Comparison of ENCODE assay signal across 11 mouse cellular contexts in the genomic region with DNA sequence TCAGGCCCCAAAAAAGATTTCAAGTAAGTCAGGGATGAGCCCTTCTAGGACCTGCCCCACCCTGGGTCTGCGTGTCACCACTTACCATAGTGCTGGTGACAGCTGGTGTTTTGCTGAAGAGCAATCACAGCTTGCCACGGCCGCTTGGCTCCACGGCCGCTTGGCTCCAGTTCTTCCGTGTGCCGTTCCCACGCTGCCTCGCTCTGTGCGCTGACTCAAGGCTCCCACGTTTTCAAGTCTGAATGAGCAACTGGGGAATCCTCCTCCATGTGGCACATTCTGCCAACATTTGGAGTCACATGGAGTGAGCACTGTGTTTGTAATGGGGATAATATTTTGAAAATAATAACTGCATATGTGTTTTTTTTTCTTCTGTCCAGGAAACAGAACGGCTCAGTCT. TPM values are rescaled to one million over a fixed set of nuclear protein-coding genes. Genes with fewer than 3 reads are reported as not detected.
DNase-seq lines count a peak whose midpoint lies in the region; ATAC-seq and TF ChIP-seq lines count a peak whose summit lies in the region.
"Had no signal": no experiment of that assay in that cellular context is flagged by ENCODE, and none has a peak within 500 bp of the region (broad histone marks: within the 10 kb centered on the region; RNA-seq: fewer than 3 reads in every experiment).

No protein-coding gene starts in this region.

- H3K4me3 ChIP-seq in heart, embryonic 10.5 days = no peak overlapping the region
- H3K4me3 ChIP-seq in heart, embryonic 12.5 days = no peak overlapping the region
- no peak overlapping the region for H3K4me3 ChIP-seq in hindbrain, postnatal 0 days (ENCODE audit: low read length)
- H3K4me3 ChIP-seq in midbrain, embryonic 14.5 days (replicated peaks; ENCODE audit: low read depth, low read length) = no peak overlapping the region
- H3K4me3 ChIP-seq: embryonic facial prominence, embryonic 13.5 days; neural tube, embryonic 13.5 days; stomach, embryonic 15.5 days had no signal

- no peak for DNase-seq in heart, embryonic 10.5 days (ENCODE audit: low spot score)
- DNase-seq in cerebellum, adult 8-10 months = peak; percentile 25
- peak; percentile 61 for DNase-seq in hindbrain, postnatal 0 days (ENCODE audit: low spot score)
- DNase-seq in midbrain, embryonic 14.5 days = peak; percentile 30
- DNase-seq in kidney, adult 11 months = no peak
- no peak for DNase-seq in urinary bladder, postnatal 25 days (ENCODE audit: low spot score)
- DNase-seq in gastrocnemius, postnatal 25 days = no peak

- 63% methylated on average over 12 of the region's 12 CpGs for WGBS in heart, embryonic 10.5 days
- 59% methylated on average over 12 of the region's 12 CpGs for WGBS in heart, embryonic 12.5 days
- 41% methylated on average over 12 of the region's 12 CpGs for WGBS in hindbrain, postnatal 0 days
- 74% methylated on average over 12 of the region's 12 CpGs for WGBS in midbrain, embryonic 14.5 days

- no peak for TF ChIP-seq CTCF in hindbrain, postnatal 0 days (IDR thresholded peaks at IDR 0.05; ENCODE audit: low read depth)

- no peaks in the 10 kb centered on the region for H3K9me3 ChIP-seq in heart, embryonic 10.5 days
- no peaks in the 10 kb centered on the region for H3K9me3 ChIP-seq in heart, embryonic 12.5 days (replicated peaks)
- no peaks in the 10 kb centered on the region for H3K9me3 ChIP-seq in hindbrain, postnatal 0 days (ENCODE audit: low read length)
- H3K9me3 ChIP-seq in midbrain, embryonic 14.5 days (ENCODE audit: control insufficient read depth, low read length) = no peaks in the 10 kb centered on the region
- H3K9me3 ChIP-seq: embryonic facial prominence, embryonic 13.5 days; neural tube, embryonic 13.5 days; stomach, embryonic 15.5 days had no signal

- 0 out of 2 replicates have a peak overlapping the region, but pooled peaks have one; percentile 23 for H3K27ac ChIP-seq in heart, embryonic 10.5 days
- no peak overlapping the region for H3K27ac ChIP-seq in heart, embryonic 12.5 days (ENCODE audit: poor library complexity, severe bottlenecking)
- H3K27ac ChIP-seq in hindbrain, postnatal 0 days = no peak overlapping the region
- no peak overlapping the region for H3K27ac ChIP-seq in midbrain, embryonic 14.5 days (replicated peaks; ENCODE audit: low read depth, low read length)
- H3K27ac ChIP-seq: embryonic facial prominence, embryonic 13.5 days; neural tube, embryonic 13.5 days; stomach, embryonic 15.5 days had no signal

- no peaks in the 10 kb centered on the region for H3K36me3 ChIP-seq in heart, embryonic 10.5 days
- no peaks in the 10 kb centered on the region for H3K36me3 ChIP-seq in heart, embryonic 12.5 days
- no peaks in the 10 kb centered on the region for H3K36me3 ChIP-seq in hindbrain, postnatal 0 days (ENCODE audit: insufficient read depth, low read length)
- peaks cover 21% of the 10 kb centered on the region for H3K36me3 ChIP-seq in midbrain, embryonic 14.5 days (ENCODE audit: control insufficient read depth, insufficient read depth, low read length)
- H3K36me3 ChIP-seq: embryonic facial prominence, embryonic 13.5 days; stomach, embryonic 15.5 days had no signal

- no peak for ATAC-seq in heart, embryonic 12.5 days (ENCODE audit: insufficient number of reproducible peaks, low FRiP score)
- peak; percentile 18; the same call in 1 of the 2 replicates for ATAC-seq in hindbrain, postnatal 0 days
- ATAC-seq in midbrain, embryonic 14.5 days (ENCODE audit: low FRiP score, low TSS enrichment) = 0 out of 2 replicates have a peak, but pooled peaks have one; percentile 35

- H3K27me3 ChIP-seq in heart, embryonic 10.5 days (ENCODE audit: insufficient read depth, poor library complexity, severe bottlenecking) = peaks cover 31% of the 10 kb centered on the region
- H3K27me3 ChIP-seq in heart, embryonic 12.5 days (replicated peaks) = peaks cover 12% of the 10 kb centered on the region; the same call in 1 of the 2 replicates
- no peaks in the 10 kb centered on the region for H3K27me3 ChIP-seq in hindbrain, postnatal 0 days (ENCODE audit: insufficient read depth, low read length)
- no peaks in the 10 kb centered on the region for H3K27me3 ChIP-seq in midbrain, embryonic 14.5 days (ENCODE audit: control insufficient read depth, insufficient read depth, low read length)
- H3K27me3 ChIP-seq: embryonic facial prominence, embryonic 13.5 days; neural tube, embryonic 13.5 days; stomach, embryonic 15.5 days had no signal

- H3K9ac ChIP-seq in heart, embryonic 12.5 days = no peak overlapping the region
- H3K9ac ChIP-seq in hindbrain, postnatal 0 days (replicated peaks; ENCODE audit: low read length) = no peak overlapping the region
- H3K9ac ChIP-seq in midbrain, embryonic 14.5 days (replicated peaks; ENCODE audit: low read length) = no peak overlapping the region
- H3K9ac ChIP-seq: embryonic facial prominence, embryonic 13.5 days; neural tube, embryonic 13.5 days; stomach, embryonic 15.5 days had no signal

- H3K4me2 ChIP-seq in heart, embryonic 12.5 days = no peak overlapping the region
- no peak overlapping the region for H3K4me2 ChIP-seq in hindbrain, postnatal 0 days (ENCODE audit: low read depth, low read length)
- H3K4me2 ChIP-seq in midbrain, embryonic 14.5 days (ENCODE audit: low read length) = no peak overlapping the region
- H3K4me2 ChIP-seq: embryonic facial prominence, embryonic 13.5 days; neural tube, embryonic 13.5 days; stomach, embryonic 15.5 days had no signal

- peaks cover 18% of the 10 kb centered on the region; the same call in 1 of the 2 replicates for H3K4me1 ChIP-seq in heart, embryonic 10.5 days
- peaks cover 24% of the 10 kb centered on the region for H3K4me1 ChIP-seq in heart, embryonic 12.5 days (replicated peaks)
- H3K4me1 ChIP-seq in hindbrain, postnatal 0 days (ENCODE audit: insufficient read depth, low read length) = no peaks in the 10 kb centered on the region
- H3K4me1 ChIP-seq in midbrain, embryonic 14.5 days (ENCODE audit: control insufficient read depth, insufficient read depth, low read length) = no peaks in the 10 kb centered on the region
- H3K4me1 ChIP-seq: embryonic facial prominence, embryonic 13.5 days; stomach, embryonic 15.5 days had no signal

RNA-seq across cellular contexts. Expression of a gene that starts 52.2 kb away (rescaled TPM):
- polyA plus RNA-seq in heart, embryonic 10.5 days (2016; fragmentation: Nextera tagmentation; extraction: Ambion mirVana) = 0.32 and 0.60 TPM in 2 replicates
- 0.75 TPM in 1 of 2 replicates, not detected in the other for polyA plus RNA-seq in heart, embryonic 12.5 days (2016; fragmentation: Nextera tagmentation; extraction: Ambion mirVana)
- total RNA-seq in hindbrain, postnatal 0 days (2014; rRNA removed) = 1.3 and 3.6 TPM in 2 replicates
- polyA plus RNA-seq in hindbrain, postnatal 0 days (2015; fragmentation: Nextera tagmentation; extraction: Ambion mirVana) = 0.87 and 0.93 TPM in 2 replicates
- polyA plus RNA-seq in midbrain, embryonic 14.5 days (2014; fragmentation: Nextera tagmentation; extraction: Ambion mirVana) = 1.1 and 1.2 TPM in 2 replicates
- total RNA-seq in gastrocnemius, postnatal 25 days (2021) = 10 to 100 TPM; 20.1 to 21.1 TPM

Comparison
In these comparisons a context has a peak if more than half of its experiments do, and no peak if none do; other contexts are left out.
1. DNase-seq: peak in cerebellum, adult 8-10 months (single experiment), hindbrain, postnatal 0 days (single experiment) and midbrain, embryonic 14.5 days (single experiment); none in heart, embryonic 10.5 days (single experiment), kidney, adult 11 months (single experiment), urinary bladder, postnatal 25 days (single experiment) and gastrocnemius, postnatal 25 days (single experiment).